Mouse (Mus musculus): ENCODE results near the gene Gpr3. TPM values are rescaled to one million over a fixed set of nuclear protein-coding genes. Genes with fewer than 3 reads are reported as not detected.

Gpr3 gene
- total RNA-seq, 2 experiments from 2014 or later = not detected

GRCm38 (mm10) chr4:133198337-133199180, 13.8 kb downstream of the Gpr3 start:
- no peak for DNase-seq

GRCm38 (mm10) chr4:133197801-133198286, 14.5 kb downstream of the Gpr3 start:
- DNase-seq = no peak

- no peak for DNase-seq
These were observed 15.0 kb downstream of the Gpr3 start for GRCm38 (mm10) chr4:133197355-133197754.

- no peak for DNase-seq
These were observed 15.5 kb downstream of the Gpr3 start for GRCm38 (mm10) chr4:133196852-133197251.

GRCm38 (mm10) chr4:133196136-133196535, 16.2 kb downstream of the Gpr3 start:
- no peak for DNase-seq

- no peak for DNase-seq
These were observed 17.3 kb downstream of the Gpr3 start for GRCm38 (mm10) chr4:133195014-133195413.

GRCm38 (mm10) chr4:133194482-133194881, 17.9 kb downstream of the Gpr3 start:
- no peak for DNase-seq

- DNase-seq = no peak
These were observed 22.9 kb downstream of the Gpr3 start for GRCm38 (mm10) chr4:133189396-133189795.

- DNase-seq = no peak
These were observed 25.5 kb downstream of the Gpr3 start for GRCm38 (mm10) chr4:133186856-133187255.

GRCm38 (mm10) chr4:133185893-133186292, 26.4 kb downstream of the Gpr3 start:
- no peak for DNase-seq

- DNase-seq = peak; percentile 82 to 88
These were observed 27.3 kb downstream of the Gpr3 start for GRCm38 (mm10) chr4:133184898-133185665.

GRCm38 (mm10) chr4:133184031-133184897, 28.1 kb downstream of the Gpr3 start:
- no peak for DNase-seq

- DNase-seq = no peak
These were observed 29.8 kb downstream of the Gpr3 start for GRCm38 (mm10) chr4:133182439-133183033.

- DNase-seq = no peak
These were observed 33.1 kb downstream of the Gpr3 start for GRCm38 (mm10) chr4:133179258-133179657.

- DNase-seq = no peak
These were observed 34.0 kb downstream of the Gpr3 start for GRCm38 (mm10) chr4:133178305-133178704.

GRCm38 (mm10) chr4:133176761-133177403, 35.5 kb downstream of the Gpr3 start:
- DNase-seq = no peak

- no peak for DNase-seq
These were observed 36.2 kb downstream of the Gpr3 start for GRCm38 (mm10) chr4:133175998-133176760.

- DNase-seq = no peak
These were observed 37.1 kb downstream of the Gpr3 start for GRCm38 (mm10) chr4:133175274-133175673.

- peak; percentile 72 to 90 for DNase-seq
These were observed 38.0 kb downstream of the Gpr3 start for GRCm38 (mm10) chr4:133174361-133174760.

- DNase-seq = no peak
These were observed 39.9 kb downstream of the Gpr3 start for GRCm38 (mm10) chr4:133172451-133172850.
